Mouse (Mus musculus): ENCODE data around the gene Gpx2.
A peak's percentile ranks its signal among the peaks of the same experiment; 100 is the strongest.

Gene Gpx2

DNA sequence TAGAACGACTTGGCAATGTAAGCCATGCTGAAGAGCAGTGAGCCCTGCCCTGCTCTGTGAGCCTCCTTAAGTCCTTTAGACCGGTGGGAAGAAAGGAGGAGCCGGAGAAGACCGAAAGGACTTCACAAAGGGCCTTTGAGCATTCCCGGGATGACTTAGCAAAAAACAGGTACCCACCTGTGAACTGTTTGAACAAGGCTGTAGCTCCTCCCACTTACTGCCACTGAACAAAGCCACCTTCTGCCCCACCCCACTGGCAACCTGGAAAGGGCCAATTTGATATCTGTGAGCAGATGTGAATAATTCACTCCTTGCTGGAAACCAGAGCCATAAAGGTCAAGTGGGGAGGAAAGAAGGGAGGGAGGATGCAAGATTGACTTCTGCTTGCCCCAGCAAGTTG lies at the start of gene Gpx2:
Gene Gpx2, minus strand, starts transcription at position 205 of the 400 bp plus-strand sequence.
- no peak for DNase-seq (ENCODE audit: inconsistent ontology term)

DNA sequence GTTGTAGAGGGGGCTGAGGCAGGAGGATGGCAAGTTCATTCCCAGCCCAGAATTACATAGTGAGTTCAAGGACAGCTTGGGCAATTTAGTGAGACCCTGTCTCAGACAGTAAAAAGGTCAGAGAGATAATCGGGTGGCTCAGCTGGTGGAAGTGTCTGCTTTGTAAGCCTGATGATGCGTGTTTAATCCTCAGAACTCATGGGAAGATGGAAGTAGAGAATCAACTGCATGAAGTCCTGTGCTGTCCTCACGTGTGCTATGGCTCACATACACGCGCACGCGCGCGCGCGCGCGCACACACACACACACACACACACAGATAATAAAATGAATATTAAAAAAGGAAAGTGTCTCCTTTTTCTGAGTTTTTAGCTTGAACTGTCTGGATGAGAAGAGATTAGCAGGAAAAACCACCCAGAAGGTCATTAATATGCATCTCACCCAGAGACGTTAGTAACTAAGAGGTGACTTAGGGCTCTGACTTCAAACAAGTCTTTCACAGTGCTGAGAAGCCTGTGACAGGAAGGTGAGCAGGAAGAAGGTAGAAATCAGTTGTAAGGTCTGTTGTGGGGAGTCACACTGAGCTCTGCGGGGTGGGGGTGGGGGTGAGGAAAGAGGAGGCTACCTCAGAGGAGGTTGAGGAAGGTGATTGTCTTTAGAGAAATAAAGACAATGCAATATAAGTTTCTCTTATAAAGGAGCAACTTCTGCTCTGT lies 49.1 kb upstream of the Gpx2 start:
- DNase-seq (ENCODE audit: inconsistent ontology term) = no peak

GRCm38 (mm10) chr12:76840081-76840480 lies 44.7 kb upstream of the Gpx2 start:
- DNase-seq (ENCODE audit: inconsistent ontology term) = no peak

DNA sequence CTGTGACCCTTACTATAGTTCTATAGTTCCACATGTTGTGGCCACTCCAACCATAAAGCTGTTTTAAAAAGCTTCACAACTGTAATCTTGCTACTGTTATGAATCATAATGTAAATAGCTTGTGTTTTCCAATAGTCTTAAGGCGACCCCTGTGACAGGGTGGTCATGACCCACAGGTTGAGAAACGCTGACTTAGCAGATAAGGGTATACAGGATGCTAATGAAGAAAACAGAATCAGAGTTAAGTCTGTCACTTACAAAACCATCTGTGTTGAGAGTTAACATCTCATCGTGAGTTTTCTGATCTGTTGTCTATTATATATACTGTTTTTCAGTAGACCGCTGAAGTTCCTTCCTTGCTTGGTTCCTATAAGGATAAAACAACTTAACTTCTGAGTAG lies 43.9 kb upstream of the Gpx2 start:
- DNase-seq (ENCODE audit: inconsistent ontology term) = no peak

GRCm38 (mm10) chr12:76837844-76838650 lies 42.7 kb upstream of the Gpx2 start:
- DNase-seq (ENCODE audit: inconsistent ontology term) = no peak

GRCm38 (mm10) chr12:76837101-76837843 lies 41.9 kb upstream of the Gpx2 start:
- DNase-seq (ENCODE audit: inconsistent ontology term) = peak; percentile 100

DNA sequence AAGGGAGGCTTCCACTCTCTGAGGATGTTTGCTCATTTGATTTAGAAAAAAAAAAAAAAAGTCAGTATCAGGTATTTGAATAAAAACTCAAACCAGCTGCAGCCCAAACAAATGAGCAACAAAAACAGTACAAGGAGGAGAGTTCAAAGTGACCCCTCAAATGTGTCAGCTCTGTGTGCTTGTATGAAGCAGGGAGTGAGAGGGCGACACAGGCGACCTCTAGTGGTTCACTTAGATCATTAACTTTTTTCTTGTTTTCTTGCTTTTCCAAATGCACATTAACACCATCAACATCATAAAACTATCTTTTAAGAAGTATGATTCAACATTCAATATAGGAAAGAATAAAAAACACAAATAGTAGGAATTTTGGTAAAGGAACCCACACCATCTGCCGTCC lies 37.4 kb upstream of the Gpx2 start:
- DNase-seq (ENCODE audit: inconsistent ontology term) = no peak

DNA sequence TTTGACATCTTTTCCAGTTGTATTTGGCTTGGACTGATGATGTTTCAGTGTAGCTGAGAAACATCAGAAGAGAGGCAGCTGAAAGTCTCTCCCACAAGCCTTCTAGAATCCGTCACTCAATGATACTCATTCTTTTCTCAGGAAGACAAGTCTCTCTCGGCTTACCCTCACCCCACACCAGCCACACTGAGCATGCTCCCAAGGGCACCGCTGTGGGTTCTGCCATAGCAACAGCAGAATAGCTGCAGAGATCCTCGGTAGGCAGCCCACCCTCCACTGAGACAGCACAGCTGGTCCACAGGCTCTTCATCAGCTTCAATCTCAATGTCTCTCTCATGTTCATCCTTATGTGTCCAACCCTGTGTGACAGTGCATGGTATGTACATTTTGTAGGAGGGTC lies 29.9 kb upstream of the Gpx2 start:
- no peak for DNase-seq (ENCODE audit: inconsistent ontology term)

DNA sequence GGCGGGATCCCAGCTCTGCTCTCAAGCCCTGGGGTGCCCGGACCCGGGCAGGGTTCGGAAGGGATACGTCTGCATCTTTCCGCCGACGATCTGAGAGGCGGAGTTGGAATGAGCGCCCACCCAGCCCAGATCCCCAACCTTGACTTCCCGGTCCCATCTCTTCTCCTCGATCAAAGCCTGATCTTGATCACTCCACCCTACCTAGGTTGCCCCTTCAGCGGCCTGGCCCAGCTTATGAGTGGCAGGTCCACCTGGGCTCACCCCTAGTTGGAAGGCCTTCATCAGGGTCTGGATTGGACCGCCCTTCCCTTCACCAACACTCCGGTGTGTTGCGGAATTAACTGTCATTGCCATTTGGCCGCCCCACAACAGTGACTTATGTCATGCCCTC lies 27.3 kb upstream of the Gpx2 start, which contains the start of gene Rab15:
Gene Rab15, minus strand, starts transcription at position 258 of the 391 bp plus-strand sequence.
- no peak for DNase-seq (ENCODE audit: inconsistent ontology term)

- DNase-seq (ENCODE audit: inconsistent ontology term) = peak; percentile 58
These were observed 26.8 kb upstream of the Gpx2 start for GRCm38 (mm10) chr12:76822002-76822650.

- no peak for DNase-seq (ENCODE audit: inconsistent ontology term)
These were observed 25.3 kb upstream of the Gpx2 start for GRCm38 (mm10) chr12:76820615-76821014.

- no peak for DNase-seq (ENCODE audit: inconsistent ontology term)
These were observed 24.5 kb upstream of the Gpx2 start for GRCm38 (mm10) chr12:76819816-76820215.

DNA sequence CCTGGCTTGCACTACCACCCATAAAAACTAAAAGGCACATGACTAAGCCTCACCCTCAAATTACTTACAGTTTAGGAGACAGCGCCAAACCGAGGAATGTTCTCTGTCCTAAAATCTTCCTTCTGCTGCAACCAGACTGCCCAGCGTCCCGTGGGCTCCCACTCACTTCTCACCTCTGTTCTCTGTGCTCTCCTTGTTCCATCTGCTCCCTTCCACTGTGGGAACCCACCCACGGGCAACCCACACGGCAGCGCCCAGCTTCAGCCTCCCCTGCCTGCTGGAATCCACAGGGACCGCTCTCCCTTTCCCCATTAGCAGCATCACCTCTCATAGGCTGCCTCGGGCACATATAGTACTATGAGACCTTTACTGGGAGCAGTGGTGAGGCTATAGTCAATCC lies 23.6 kb upstream of the Gpx2 start:
- DNase-seq (ENCODE audit: inconsistent ontology term) = no peak

GRCm38 (mm10) chr12:76818120-76818519 lies 22.8 kb upstream of the Gpx2 start:
- no peak for DNase-seq (ENCODE audit: inconsistent ontology term)

- DNase-seq (ENCODE audit: inconsistent ontology term) = no peak
These were observed 21.8 kb upstream of the Gpx2 start for GRCm38 (mm10) chr12:76817176-76817575.

- no peak for DNase-seq (ENCODE audit: inconsistent ontology term)
These were observed 21.4 kb upstream of the Gpx2 start for GRCm38 (mm10) chr12:76816720-76817119.

- no peak for DNase-seq (ENCODE audit: inconsistent ontology term)
These were observed 18.8 kb upstream of the Gpx2 start for GRCm38 (mm10) chr12:76814120-76814519.

DNA sequence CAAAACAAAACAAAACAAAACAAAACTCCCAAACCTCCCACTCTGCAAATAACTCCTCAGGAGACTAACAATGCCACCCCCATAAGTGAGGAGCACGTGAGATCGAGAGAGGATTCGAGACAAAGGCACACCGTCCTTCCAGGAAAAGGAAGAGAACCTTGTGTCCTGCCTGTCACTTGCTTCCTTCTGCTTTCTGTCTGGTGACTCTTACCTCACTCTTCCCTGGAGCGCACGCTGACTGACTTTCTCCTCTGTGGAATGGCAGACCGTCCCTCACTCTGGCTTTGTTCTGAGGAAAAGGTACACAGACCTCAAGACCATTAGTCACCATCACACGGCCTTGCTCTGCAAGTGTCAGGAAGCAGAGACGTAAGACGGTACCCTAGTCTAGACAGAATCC lies 18.2 kb upstream of the Gpx2 start:
- DNase-seq (ENCODE audit: inconsistent ontology term) = no peak

DNA sequence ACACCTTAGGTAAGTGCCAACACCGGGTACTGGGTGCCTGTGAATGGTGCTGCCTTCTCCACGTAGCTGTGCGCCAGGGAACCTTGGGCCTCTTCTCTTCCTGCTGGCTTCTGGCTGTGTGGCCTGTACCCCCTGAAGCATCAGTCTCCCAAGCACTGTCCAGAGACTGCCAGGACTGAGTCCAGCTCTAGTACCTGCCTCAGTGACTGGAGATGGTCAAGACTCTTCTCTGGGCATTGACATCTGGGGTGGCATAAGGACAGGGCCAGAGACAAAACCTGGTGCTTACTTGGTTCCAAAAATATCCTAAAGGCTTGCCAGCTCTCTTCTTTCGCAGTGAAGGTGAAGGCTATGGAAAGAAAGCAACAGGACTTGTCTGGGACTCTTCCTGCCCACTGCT lies 15.7 kb upstream of the Gpx2 start:
- no peak for DNase-seq (ENCODE audit: inconsistent ontology term)

GRCm38 (mm10) chr12:76810491-76810890 lies 15.1 kb upstream of the Gpx2 start:
- DNase-seq (ENCODE audit: inconsistent ontology term) = no peak

DNA sequence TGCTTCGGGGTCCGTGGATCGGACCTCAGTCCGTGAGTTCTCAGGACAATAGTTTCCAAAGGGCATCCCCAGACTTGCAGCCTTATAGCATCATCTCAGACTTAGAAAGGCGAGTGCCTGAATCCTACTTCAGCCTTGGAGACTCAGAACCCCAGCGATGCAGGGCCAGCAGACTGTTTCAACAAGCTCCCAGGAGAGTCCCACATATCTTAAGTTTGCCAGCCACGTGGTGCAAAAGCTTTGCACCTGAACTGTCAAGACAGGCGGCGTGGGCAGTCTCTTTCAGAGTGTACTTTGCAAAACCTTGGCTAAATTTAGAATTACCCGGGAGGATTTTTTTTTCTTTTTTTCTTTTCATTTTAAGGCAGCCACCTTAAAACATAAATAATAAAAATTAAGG lies 12.4 kb upstream of the Gpx2 start:
- DNase-seq (ENCODE audit: inconsistent ontology term) = no peak

Measured in Muller cell, postnatal 12 days (primary cell).